Mouse (Mus musculus) skeletal muscle tissue, adult 2 months (tissue): ENCODE measurements around the gene Olfr733.

Experiments
- DNase-seq: peaks from one replicate; pipeline ENCODE4 v3.0.0-alpha.2; 2012; ENCODE audit warnings: low read depth, low spot score

The Olfr733 gene

GRCm38 (mm10) chr14:50301422-50301821, at the start of gene Olfr733:
Gene Olfr733 (minus strand): TSS chr14:50301522.
- no peak for DNase-seq

DNA sequence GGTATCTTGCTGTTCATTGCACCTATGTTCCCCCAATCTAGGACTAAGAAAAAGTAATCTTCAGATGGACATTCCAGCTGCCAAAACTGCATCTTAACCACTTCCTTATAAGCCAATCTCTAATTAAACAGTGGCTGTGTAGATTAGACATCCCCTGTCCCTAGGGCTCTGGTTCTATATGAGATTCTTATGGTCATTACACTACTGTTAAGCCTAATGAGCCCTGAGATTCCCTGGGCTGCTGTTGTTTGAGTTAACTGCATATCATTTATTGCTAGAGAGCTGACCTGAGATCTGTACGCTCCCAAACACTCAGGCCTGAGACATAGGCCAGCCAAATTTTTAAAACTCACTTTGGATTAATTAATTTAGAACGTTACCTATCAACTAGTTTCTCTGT, 47.5 kb upstream of the Olfr733 start, which contains the start of gene Olfr735:
Gene Olfr735 (minus strand): TSS at position 77 of the 400 bp plus-strand sequence.
- DNase-seq, result no peak

- DNase-seq, result no peak
These were observed 25.3 kb upstream of the Olfr733 start, which contains the start of gene Olfr734 for GRCm38 (mm10) chr14:50326661-50327060. Gene Olfr734 (minus strand): TSS chr14:50326761.

DNA sequence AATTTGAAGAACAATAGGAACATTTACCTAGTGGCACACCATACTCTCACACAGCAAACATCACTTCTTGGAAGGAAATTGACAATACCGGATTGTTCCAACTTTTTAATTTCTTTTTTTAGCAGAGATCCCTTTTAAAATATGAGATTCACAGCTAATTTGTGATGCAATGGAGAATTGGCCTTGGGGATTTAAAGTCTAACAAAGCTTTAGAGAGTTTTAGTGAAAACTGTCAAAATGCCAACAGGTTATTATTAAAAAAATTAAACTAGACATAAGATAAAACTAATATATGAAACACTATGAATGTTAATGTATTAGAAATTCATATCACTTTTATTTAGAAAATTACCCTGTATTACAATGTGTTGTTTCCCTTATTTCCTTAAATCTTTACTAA, 17.2 kb downstream of the Olfr733 start, which contains the start of gene Olfr732:
Gene Olfr732 (minus strand): TSS at position 101 of the 400 bp plus-strand sequence.
- DNase-seq, result no peak
